Mouse (Mus musculus): Measurements from ENCODE around the gene AC140267.1. TPM values are rescaled to one million over a fixed set of nuclear protein-coding genes. Genes with fewer than 3 reads are reported as not detected.

The AC140267.1 gene
- total and polyA plus RNA-seq, 2 experiments: not detected

GRCm38 (mm10) chr15:80221031-80221430 is 14.6 kb upstream of the AC140267.1 start:
- Histone ChIP-seq H3K9ac (ENCODE audit: low read depth, low read length) (no peak overlapping the region), H3K27ac (replicated peaks; ENCODE audit: insufficient read depth, low read depth, low read length) (no peak overlapping the region), H3K79me2 (ENCODE audit: control insufficient read depth, insufficient read depth, low read length) (no peaks in the 10 kb centered on the region), H3K27me3 (ENCODE audit: control insufficient read depth, insufficient read depth, low read length) (no peaks in the 10 kb centered on the region), H3K36me3 (ENCODE audit: control insufficient read depth, insufficient read depth, low read length) (no peaks in the 10 kb centered on the region), H3K4me1 (ENCODE audit: control insufficient read depth, insufficient read depth, low read length) (no peaks in the 10 kb centered on the region; the same call in 1 of the 2 replicates), H3K4me3 (ENCODE audit: insufficient read depth, low read depth, low read length) (no peak overlapping the region)
- 78% methylated on average over 8 of the region's 8 CpGs for WGBS
- TF ChIP-seq CTCF (IDR thresholded peaks at IDR 0.05; ENCODE audit: low read depth, low read length) (no peak), POLR2A (IDR thresholded peaks at IDR 0.05; ENCODE audit: extremely low read depth, insufficient read depth, low read length) (no peak)
- DNase-seq (ENCODE audit: extremely low read depth, low read depth, low spot score): no peak

GRCm38 (mm10) chr15:80223751-80224150 is 11.9 kb upstream of the AC140267.1 start:
- no peak overlapping the region for H3K4me3 ChIP-seq (ENCODE audit: insufficient read depth, low read depth, low read length)
- H3K79me2 ChIP-seq (ENCODE audit: control insufficient read depth, insufficient read depth, low read length): no peaks in the 10 kb centered on the region
- no peaks in the 10 kb centered on the region for H3K27me3 ChIP-seq (ENCODE audit: control insufficient read depth, insufficient read depth, low read length)
- no peaks in the 10 kb centered on the region for H3K36me3 ChIP-seq (ENCODE audit: control insufficient read depth, insufficient read depth, low read length)
- no peak overlapping the region for H3K27ac ChIP-seq (replicated peaks; ENCODE audit: insufficient read depth, low read depth, low read length)
- 90% methylated on average over 7 of the region's 7 CpGs for WGBS
- H3K4me1 ChIP-seq (ENCODE audit: control insufficient read depth, insufficient read depth, low read length): no peaks in the 10 kb centered on the region; the same call in 1 of the 2 replicates
- TF ChIP-seq CTCF (IDR thresholded peaks at IDR 0.05; ENCODE audit: low read depth, low read length) (no peak), POLR2A (IDR thresholded peaks at IDR 0.05; ENCODE audit: extremely low read depth, insufficient read depth, low read length) (no peak)
- no peak overlapping the region for H3K9ac ChIP-seq (ENCODE audit: low read depth, low read length)
- DNase-seq (ENCODE audit: extremely low read depth, low read depth, low spot score): no peak

- Histone ChIP-seq H3K9ac (ENCODE audit: low read depth, low read length) (no peak overlapping the region), H3K27ac (replicated peaks; ENCODE audit: insufficient read depth, low read depth, low read length) (no peak overlapping the region), H3K79me2 (ENCODE audit: control insufficient read depth, insufficient read depth, low read length) (no peaks in the 10 kb centered on the region), H3K4me1 (ENCODE audit: control insufficient read depth, insufficient read depth, low read length) (no peaks in the 10 kb centered on the region), H3K27me3 (ENCODE audit: control insufficient read depth, insufficient read depth, low read length) (no peaks in the 10 kb centered on the region), H3K4me3 (ENCODE audit: insufficient read depth, low read depth, low read length) (no peak overlapping the region), H3K36me3 (ENCODE audit: control insufficient read depth, insufficient read depth, low read length) (no peaks in the 10 kb centered on the region)
- 14% methylated on average over 9 of the region's 9 CpGs for WGBS
- DNase-seq (ENCODE audit: extremely low read depth, low read depth, low spot score): peak; percentile 40
- peak; percentile 97 for TF ChIP-seq CTCF (IDR thresholded peaks at IDR 0.05; ENCODE audit: low read depth, low read length)
- TF ChIP-seq POLR2A (IDR thresholded peaks at IDR 0.05; ENCODE audit: extremely low read depth, insufficient read depth, low read length): no peak
Observed at GRCm38 (mm10) chr15:80225208-80225607, 10.4 kb upstream of the AC140267.1 start.

GRCm38 (mm10) chr15:80225796-80226195 is 9.8 kb upstream of the AC140267.1 start:
- peak; percentile 73 for DNase-seq (ENCODE audit: extremely low read depth, low read depth, low spot score)
- H3K36me3 ChIP-seq (ENCODE audit: control insufficient read depth, insufficient read depth, low read length): no peaks in the 10 kb centered on the region
- TF ChIP-seq CTCF (IDR thresholded peaks at IDR 0.05; ENCODE audit: low read depth, low read length): peak; percentile 22; the same call in 1 of the 2 replicates
- TF ChIP-seq POLR2A (IDR thresholded peaks at IDR 0.05; ENCODE audit: extremely low read depth, insufficient read depth, low read length): no peak
- H3K27me3 ChIP-seq (ENCODE audit: control insufficient read depth, insufficient read depth, low read length): no peaks in the 10 kb centered on the region
- no peak overlapping the region for H3K4me3 ChIP-seq (ENCODE audit: insufficient read depth, low read depth, low read length)
- no peaks in the 10 kb centered on the region for H3K79me2 ChIP-seq (ENCODE audit: control insufficient read depth, insufficient read depth, low read length)
- H3K4me1 ChIP-seq (ENCODE audit: control insufficient read depth, insufficient read depth, low read length): no peaks in the 10 kb centered on the region
- H3K9ac ChIP-seq (ENCODE audit: low read depth, low read length): no peak overlapping the region
- H3K27ac ChIP-seq (replicated peaks; ENCODE audit: insufficient read depth, low read depth, low read length): no peak overlapping the region
- WGBS: 50% methylated on average over 2 of the region's 2 CpGs

DNA sequence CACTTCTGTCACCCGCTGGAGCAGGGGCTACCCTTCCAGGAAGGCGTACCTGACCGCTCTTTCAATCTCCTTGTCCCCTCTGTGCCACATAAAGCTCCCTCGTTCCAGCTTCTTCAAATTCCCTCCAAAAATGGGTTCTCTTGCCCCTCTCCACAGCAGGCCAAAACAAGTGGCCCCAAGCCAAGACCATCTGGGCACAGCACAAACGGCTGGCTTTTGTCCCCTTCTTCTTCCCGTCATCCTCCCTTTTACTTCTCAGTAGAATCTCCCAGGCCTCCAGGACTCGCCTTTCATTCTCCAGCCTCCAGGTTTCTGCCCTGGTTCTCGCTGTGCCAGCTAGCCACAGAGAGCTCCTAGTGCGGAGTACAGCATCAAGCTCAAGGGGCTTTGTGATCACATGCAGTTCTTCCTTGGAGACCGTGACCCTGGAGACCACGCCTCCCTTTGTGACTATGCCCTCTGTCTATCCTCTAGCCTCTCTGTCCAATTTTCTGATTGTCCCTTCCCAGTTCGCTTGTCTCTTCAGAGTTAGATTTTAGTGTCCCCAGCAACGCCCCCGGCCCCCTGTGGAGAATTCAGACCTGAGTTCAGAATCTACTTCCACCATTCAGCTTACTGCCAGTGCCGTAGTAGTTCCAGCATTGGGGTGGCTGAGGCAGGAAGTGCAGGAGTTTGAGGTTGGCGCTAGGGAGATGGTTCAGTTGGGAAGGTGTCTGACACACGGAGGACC is 7.4 kb upstream of the AC140267.1 start:
- no peak for TF ChIP-seq POLR2A (IDR thresholded peaks at IDR 0.05; ENCODE audit: extremely low read depth, insufficient read depth, low read length)
- TF ChIP-seq CTCF (IDR thresholded peaks at IDR 0.05; ENCODE audit: low read depth, low read length): no peak
- WGBS: 89% methylated on average over 17 of the region's 17 CpGs
- DNase-seq (ENCODE audit: extremely low read depth, low read depth, low spot score): no peak
- Histone ChIP-seq H3K9ac (ENCODE audit: low read depth, low read length) (no peak overlapping the region), H3K36me3 (ENCODE audit: control insufficient read depth, insufficient read depth, low read length) (no peaks in the 10 kb centered on the region), H3K27ac (replicated peaks; ENCODE audit: insufficient read depth, low read depth, low read length) (no peak overlapping the region), H3K4me1 (ENCODE audit: control insufficient read depth, insufficient read depth, low read length) (peaks cover 3% of the 10 kb centered on the region; the same call in 1 of the 2 replicates), H3K79me2 (ENCODE audit: control insufficient read depth, insufficient read depth, low read length) (no peaks in the 10 kb centered on the region), H3K4me3 (ENCODE audit: insufficient read depth, low read depth, low read length) (no peak overlapping the region), H3K27me3 (ENCODE audit: control insufficient read depth, insufficient read depth, low read length) (no peaks in the 10 kb centered on the region)

DNA sequence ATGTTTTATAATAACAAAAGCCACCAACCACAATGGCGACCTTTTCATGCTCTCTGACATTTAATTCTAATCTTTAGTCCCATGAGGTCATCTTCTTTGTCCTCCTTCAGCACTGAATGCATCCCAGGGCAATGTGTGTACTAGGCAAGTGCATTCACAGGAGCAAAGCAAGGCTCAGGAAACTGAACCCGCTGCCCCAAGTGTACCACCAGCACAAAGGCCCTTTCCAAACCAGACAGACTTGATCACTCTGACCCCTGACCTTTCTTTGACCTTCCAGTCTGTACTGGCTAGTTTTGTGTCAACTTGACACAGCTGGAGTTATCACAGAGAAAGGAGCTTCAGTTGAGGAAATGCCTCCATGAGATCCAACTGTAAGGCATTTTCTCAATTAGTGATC is 3.3 kb upstream of the AC140267.1 start:
- no peak for DNase-seq (ENCODE audit: extremely low read depth, low read depth, low spot score)
- H3K36me3 ChIP-seq (ENCODE audit: control insufficient read depth, insufficient read depth, low read length): peaks cover 15% of the 10 kb centered on the region
- TF ChIP-seq POLR2A (IDR thresholded peaks at IDR 0.05; ENCODE audit: extremely low read depth, insufficient read depth, low read length): no peak
- no peak for TF ChIP-seq CTCF (IDR thresholded peaks at IDR 0.05; ENCODE audit: low read depth, low read length)
- peaks cover 18% of the 10 kb centered on the region for H3K79me2 ChIP-seq (ENCODE audit: control insufficient read depth, insufficient read depth, low read length)
- no peak overlapping the region for H3K27ac ChIP-seq (replicated peaks; ENCODE audit: insufficient read depth, low read depth, low read length)
- no peaks in the 10 kb centered on the region for H3K27me3 ChIP-seq (ENCODE audit: control insufficient read depth, insufficient read depth, low read length)
- WGBS: 79% methylated on average over 2 of the region's 2 CpGs
- no peak overlapping the region for H3K4me3 ChIP-seq (ENCODE audit: insufficient read depth, low read depth, low read length)
- H3K9ac ChIP-seq (ENCODE audit: low read depth, low read length): no peak overlapping the region
- peaks cover 9% of the 10 kb centered on the region for H3K4me1 ChIP-seq (ENCODE audit: control insufficient read depth, insufficient read depth, low read length)
